Mouse (Mus musculus) bone marrow, adult 2 months (tissue): Measurements from ENCODE around the gene Cetn4.

Experiments used
- CTCF ChIP-seq: fragments of 200-500 bp; IDR thresholded peaks from 2 replicates; pipeline ENCODE4 v1.5.1; 2011; ENCODE audit warnings: low read length, control low read depth; ENCODE audit not compliant: control insufficient read depth, insufficient read depth
- POLR2A ChIP-seq: fragments of 200-500 bp; IDR thresholded peaks from 2 replicates; pipeline ENCODE4 v1.6.1; 2011; ENCODE audit warnings: low read depth, mild to moderate bottlenecking, control low read depth, low read length, borderline replicate concordance; ENCODE audit not compliant: control insufficient read depth

- no peak for TF ChIP-seq CTCF
- TF ChIP-seq POLR2A, result no peak
These were observed 13.0 kb upstream of the Cetn4 start for GRCm38 (mm10) chr3:37325317-37326112.
